Mouse (Mus musculus): ENCODE data around the gene Il4ra. TPM values are rescaled to one million over a fixed set of nuclear protein-coding genes. Genes with fewer than 3 reads are reported as not detected.

Gene Il4ra
- total RNA-seq, 2 experiments from 2014 or later, result 13.2 to 19.1 TPM

DNA sequence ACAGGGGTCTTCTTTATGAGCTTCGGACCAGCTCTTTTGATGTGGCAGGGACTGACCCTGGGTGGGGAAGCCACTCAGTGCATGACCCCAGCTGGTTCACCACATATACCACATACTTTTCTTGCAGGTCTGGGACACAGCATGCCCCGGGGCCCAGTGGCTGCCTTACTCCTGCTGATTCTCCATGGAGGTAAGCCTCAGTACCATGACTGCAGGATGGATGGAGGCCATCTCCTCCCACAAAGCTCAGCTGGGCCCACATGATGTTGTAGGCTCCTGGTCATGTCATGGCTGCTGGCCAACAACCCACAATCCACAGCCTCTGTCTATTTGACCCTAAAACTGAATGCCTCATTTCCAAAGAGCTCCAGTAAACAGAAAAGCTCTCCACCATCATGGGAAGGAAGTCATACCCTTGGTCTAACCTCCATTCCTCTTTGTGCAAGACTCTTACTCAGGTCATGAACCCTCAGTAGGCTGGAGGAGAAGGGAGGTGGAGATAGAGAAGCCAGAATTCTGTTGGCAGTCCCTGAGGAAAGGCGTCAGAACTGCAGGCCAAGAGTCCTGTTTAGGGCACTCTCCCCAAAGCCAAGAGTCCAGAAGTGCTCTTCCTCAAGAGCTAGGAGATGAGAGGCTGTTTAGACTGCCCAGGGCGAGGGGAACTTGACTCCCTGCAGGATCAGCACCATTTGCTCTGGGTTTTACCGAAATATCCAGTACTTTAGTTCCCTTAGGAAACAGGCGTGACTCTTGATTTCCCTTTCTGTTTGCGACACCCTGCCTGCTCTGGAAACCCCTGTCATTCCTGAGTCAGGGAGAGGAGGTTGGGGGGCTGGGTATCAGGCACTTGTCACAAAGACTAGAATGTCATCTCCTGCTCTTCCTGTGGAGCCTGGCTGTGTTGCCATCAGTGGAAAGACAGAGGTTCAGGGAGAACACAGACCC, 71.1 kb downstream of the Il4ra start:
- intact Hi-C loops (cut with DNase I), result loop anchor here (10.0 kb wide), 1 partner anchor 1238 kb away; no protein-coding TSS in a partner anchor
- DNase-seq, result no peak

DNA sequence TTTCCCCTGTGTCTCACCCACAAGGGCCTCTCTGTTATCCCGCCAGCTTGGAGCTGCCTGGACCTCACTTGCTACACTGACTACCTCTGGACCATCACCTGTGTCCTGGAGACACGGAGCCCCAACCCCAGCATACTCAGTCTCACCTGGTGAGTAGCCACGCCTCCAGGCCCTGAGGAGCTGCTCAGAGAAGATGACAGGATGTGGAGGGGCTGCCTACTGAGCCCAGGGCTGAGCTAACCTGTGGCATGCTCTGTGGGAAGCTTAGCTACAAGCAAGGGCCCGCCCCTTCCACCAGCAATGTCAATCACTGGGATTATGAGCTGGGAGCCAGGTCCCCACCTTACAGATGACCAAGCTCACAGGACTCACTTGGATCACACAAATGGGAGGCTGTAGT, 73.3 kb downstream of the Il4ra start:
- intact Hi-C loops (cut with DNase I), result loop anchor here (10.0 kb wide), 1 partner anchor 1240 kb away; no protein-coding TSS in a partner anchor
- no peak for DNase-seq

DNA sequence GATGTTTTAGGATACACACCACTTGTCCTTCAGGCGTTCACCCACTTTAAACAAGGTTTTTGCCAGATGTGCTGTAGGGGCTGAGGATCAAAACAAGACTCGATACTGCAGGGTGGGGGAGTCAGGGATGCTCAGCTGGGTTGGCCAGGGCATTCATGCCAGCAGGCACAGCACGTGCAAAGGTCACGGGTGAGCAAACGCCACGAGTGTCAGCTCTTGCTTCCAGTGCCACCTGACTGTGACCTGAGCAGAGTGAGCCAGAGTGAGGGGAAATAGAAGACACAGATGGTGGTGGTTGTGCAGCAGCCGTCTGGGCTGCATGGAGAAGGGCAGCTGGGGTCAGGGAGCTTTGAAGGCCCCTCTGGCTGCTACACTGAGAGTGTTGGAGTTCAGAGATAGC, 73.9 kb downstream of the Il4ra start:
- DNase-seq, result no peak
- intact Hi-C loops (cut with DNase I), result loop anchor here (10.0 kb wide), 1 partner anchor 1241 kb away; no protein-coding TSS in a partner anchor

Other genes with a start within 250 kb of the Il4ra start
- gene Kdm8, start 107.4 kb upstream of the Il4ra start, total RNA-seq (2021), result 1 to 10 TPM; 3.0 to 5.6 TPM
- 10 to 100 TPM; 32.3 to 37.0 TPM for gene Nsmce1, start 60.5 kb upstream of the Il4ra start, total RNA-seq (2021)
- gene Il21r, start 51.3 kb downstream of the Il4ra start, total RNA-seq (2021), result under 1 TPM; 0.44 to 0.54 TPM
- gene Gtf3c1, start 155.7 kb downstream of the Il4ra start, total RNA-seq (2021), result 10 to 100 TPM; 61.1 to 63.3 TPM
- gene D430042O09Rik, start 155.8 kb downstream of the Il4ra start, total RNA-seq (2021), result 10 to 100 TPM in 1 of 2 experiments, 1 to 10 TPM in 1; 9.1 to 13.1 TPM